Mouse (Mus musculus) CD8-positive naive resting alpha-beta T cell, adult 2 months (primary cell): ENCODE measurements around the gene Olfr1030.
"Not testable (repeated sequence)": the region's sequence is repeated elsewhere in the genome, so short reads cannot be mapped to it uniquely, and the experiment has no call there.

Experiments
- DNase-seq, 2 experiments: peaks; one replicate each; pipeline ENCODE4 v3.0.0; 2022; ENCODE audit warnings: low read depth in 2 of 2, low spot score in 2 of 2

Gene Olfr1030

GRCm38 (mm10) chr2:85978976-85979375 is at the start of gene Olfr1030:
Gene Olfr1030, plus strand, starts transcription at chr2:85979276.
- DNase-seq = no peak

DNA sequence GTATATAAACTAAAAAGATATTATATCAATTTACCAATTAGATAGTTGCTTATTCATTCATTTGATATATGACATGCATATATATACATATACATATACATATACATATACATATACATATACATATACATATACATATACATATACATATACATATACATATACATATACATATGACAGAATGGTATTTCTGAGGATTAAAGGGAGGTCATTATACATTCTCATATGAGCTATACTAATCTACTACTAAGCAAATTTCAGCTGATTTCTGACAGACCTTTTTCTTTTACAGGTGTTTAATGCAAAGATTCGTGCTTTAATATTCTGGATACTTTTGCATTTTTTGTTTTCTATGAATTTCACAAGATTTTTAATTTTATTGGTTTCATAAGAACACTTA is 28.9 kb upstream of the Olfr1030 start, which contains the start of gene Olfr1028:
Gene Olfr1028, plus strand, starts transcription at position 301 of the 400 bp plus-strand sequence.
- DNase-seq = no peak

GRCm38 (mm10) chr2:85973595-85973994 is 5.5 kb upstream of the Olfr1030 start, which contains the start of gene Olfr1029:
Gene Olfr1029, plus strand, starts transcription at chr2:85973895.
- no peak for DNase-seq

DNA sequence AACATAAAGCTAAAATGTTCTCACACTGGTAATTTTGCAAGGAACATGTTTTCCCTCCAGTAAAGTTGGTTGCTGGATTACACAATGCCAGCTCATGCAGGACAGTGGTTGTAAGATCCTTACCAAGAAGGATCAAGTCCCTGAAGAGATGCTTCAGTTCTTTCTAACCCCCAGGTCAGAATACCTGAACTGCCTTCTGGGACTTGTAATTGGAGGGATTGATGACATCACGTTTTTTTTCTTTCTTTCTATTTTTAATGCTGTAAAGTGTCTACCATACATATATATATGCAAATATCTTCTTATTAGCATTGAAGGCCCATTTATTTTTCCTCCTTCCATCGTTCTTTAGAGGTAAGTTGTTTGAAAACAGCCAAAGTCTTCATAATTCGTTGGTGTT is 10.9 kb downstream of the Olfr1030 start, which contains the start of gene Olfr1031:
Gene Olfr1031, plus strand, starts transcription at position 301 of the 400 bp plus-strand sequence.
- no peak for DNase-seq

DNA sequence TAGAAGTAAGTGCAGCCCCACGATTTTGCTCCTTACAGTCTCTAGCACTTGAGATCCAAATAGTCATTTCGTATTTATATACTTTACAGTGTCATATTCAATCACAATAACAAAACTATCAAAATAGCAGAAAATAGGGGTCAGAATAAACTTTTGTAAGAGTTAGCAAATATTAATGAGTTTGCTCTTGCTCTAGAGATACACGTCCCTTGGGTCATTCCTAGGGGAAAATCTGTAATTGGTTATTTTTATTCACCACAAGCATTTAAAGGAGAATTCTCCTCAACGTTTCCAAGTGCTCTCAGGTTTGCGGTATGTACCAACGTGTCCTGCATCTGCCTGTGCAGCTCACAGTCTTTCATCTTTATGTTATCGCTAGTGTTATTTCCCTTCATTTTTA is 26.2 kb downstream of the Olfr1030 start, which contains the start of gene Olfr1032:
Gene Olfr1032, plus strand, starts transcription at position 301 of the 400 bp plus-strand sequence.
- DNase-seq = no peak

- DNase-seq = not testable (repeated sequence)
These were observed 41.3 kb downstream of the Olfr1030 start, which contains the start of gene Olfr1033 for GRCm38 (mm10) chr2:86020406-86020805. Gene Olfr1033, plus strand, starts transcription at chr2:86020633.

DNA sequence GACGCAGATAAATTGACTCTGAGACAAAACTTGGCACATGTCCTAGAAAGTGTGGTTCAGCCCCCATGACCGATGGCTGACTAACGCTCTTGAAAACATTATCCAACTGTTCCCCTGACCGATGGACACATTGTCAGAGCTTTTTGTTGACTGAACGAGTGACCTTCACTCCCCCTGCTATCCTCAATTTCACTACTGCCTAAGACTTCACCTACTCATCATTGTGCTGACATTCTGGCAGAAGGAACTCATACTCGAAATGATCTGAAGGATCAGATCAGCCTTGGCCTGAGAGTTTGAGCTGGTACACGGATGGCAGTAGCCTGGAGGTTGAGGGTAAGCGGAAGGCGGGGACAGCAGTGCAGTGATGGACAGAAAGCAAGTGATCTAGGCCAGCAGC is 42.4 kb downstream of the Olfr1030 start:
- not testable (repeated sequence) for DNase-seq
